Mouse (Mus musculus) midbrain, embryonic 16.5 days (tissue): ENCODE data around the gene Gnb4. TPM values are rescaled to one million over a fixed set of nuclear protein-coding genes. Genes with fewer than 3 reads are reported as not detected.

ENCODE experiments used
- ATAC-seq: fragments of 200-750 bp; cut with Nextera tagmentation; 2 replicates; pipeline ENCODE4 v1.8.0; 2017; ENCODE audit warnings: moderate TSS enrichment
- H3K27ac ChIP-seq: fragments of 300-500 bp; sonication (generic); 2 replicates; pipeline ENCODE4 v1.5.1; 2014; ENCODE audit warnings: mild to moderate bottlenecking, low read length, mixed read lengths
- H3K27me3 ChIP-seq: fragments of 300-500 bp; sonication (generic); 2 replicates; pipeline ENCODE4 v1.6.1; 2014; ENCODE audit warnings: low read depth, low read length, mixed read lengths; ENCODE audit not compliant: control insufficient read depth, insufficient read depth
- H3K36me3 ChIP-seq: fragments of 300-500 bp; sonication (generic); 2 replicates; pipeline ENCODE4 v1.6.1; 2014; ENCODE audit warnings: mild to moderate bottlenecking, low read length, moderate library complexity, mixed read lengths; ENCODE audit not compliant: control insufficient read depth, insufficient read depth
- H3K4me1 ChIP-seq: fragments of 300-500 bp; sonication (generic); 2 replicates; pipeline ENCODE4 v1.6.1; 2014; ENCODE audit warnings: mild to moderate bottlenecking, low read length, mixed read lengths; ENCODE audit not compliant: control insufficient read depth, insufficient read depth
- H3K4me2 ChIP-seq: fragments of 300-500 bp; sonication (generic); 2 replicates; pipeline ENCODE4 v1.6.1; 2014; ENCODE audit warnings: mild to moderate bottlenecking, low read length, mixed read lengths
- H3K4me3 ChIP-seq: fragments of 300-500 bp; sonication (generic); 2 replicates; pipeline ENCODE4 v1.5.1; 2014; ENCODE audit warnings: low read depth, mild to moderate bottlenecking, low read length, moderate library complexity, mixed read lengths
- H3K9ac ChIP-seq: fragments of 300-500 bp; sonication (generic); 2 replicates; pipeline ENCODE4 v1.6.1; 2014; ENCODE audit warnings: low read depth, low read length, mixed read lengths
- H3K9me3 ChIP-seq: fragments of 300-500 bp; sonication (generic); replicated peaks from 2 replicates; pipeline ENCODE4 v1.6.1; 2014; ENCODE audit warnings: mild to moderate bottlenecking, low read length, mixed read lengths; ENCODE audit not compliant: control insufficient read depth, poor library complexity, severe bottlenecking
- WGBS: fragments of 180-500 bp; shearing (Covaris S2); extraction: QIAGEN DNeasy Blood & Tissue Kit; methylation state at CpG from one replicate; pipeline ENCODE4 v1.1.7; 2014; 5-methylcytosine and 5-hydroxymethylcytosine counted together
- polyA plus RNA-seq: library from polyadenylated mRNA; unstranded; fragments of >200 nt; fragmentation: Nextera tagmentation; extraction: Ambion mirVana; gene quantifications from 2 replicates; pipeline ENCODE4 v1.2.1, GENCODE M21; 2015

The Gnb4 gene
- 102 and 105 TPM in 2 replicates for polyA plus RNA-seq

DNA sequence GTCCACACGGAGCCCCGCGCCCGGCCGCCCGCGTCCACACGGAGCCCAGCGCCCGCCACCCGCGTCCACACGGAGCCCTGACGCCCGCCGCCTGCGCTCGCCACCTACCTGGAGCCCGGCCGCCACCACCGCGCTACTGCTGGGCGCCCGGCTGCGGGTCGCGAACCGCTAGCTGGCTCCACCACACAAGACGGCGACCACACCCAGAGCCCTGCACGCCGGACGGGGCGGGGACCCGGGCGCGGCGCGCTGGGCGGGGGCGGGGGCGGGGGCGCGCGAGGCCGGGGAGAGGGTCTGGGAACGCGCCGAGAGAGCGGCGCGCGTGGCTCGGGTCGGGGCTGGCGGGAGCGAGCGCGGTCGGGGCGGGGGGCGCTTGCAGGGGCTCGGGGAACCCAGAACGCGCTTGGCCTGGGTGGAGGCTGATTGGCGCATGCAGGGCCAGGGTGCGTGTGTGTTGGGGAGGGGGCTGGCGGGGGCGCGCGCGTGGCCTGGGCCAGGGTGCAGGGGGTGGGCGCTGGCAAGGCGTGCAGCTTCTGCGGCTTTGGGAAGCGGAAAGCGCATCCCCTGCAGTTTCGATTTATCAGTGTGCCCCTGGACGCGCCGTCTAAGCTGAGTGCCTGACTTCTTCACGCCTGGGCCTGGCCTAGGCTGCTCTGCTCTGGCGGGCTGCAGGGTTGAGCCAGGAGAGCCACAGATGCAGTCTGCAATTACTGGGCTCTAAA lies at the start of gene Gnb4:
Gene Gnb4 (minus strand): TSS at position 255 of the 722 bp plus-strand sequence.
- peak within 1 kb of the TSS; percentile 49 for H3K4me2 ChIP-seq
- H3K27me3 ChIP-seq = no peaks in the 10 kb centered on the region
- H3K9me3 ChIP-seq = no peaks in the 10 kb centered on the region
- no peaks in the 10 kb centered on the region for H3K36me3 ChIP-seq
- peak within 1 kb of the TSS; percentile 78 for H3K27ac ChIP-seq
- whole genome bisulfite sequencing = under 1% methylated on average over 53 of the region's 83 CpGs
- peak within 1 kb of the TSS; percentile 70 for H3K4me3 ChIP-seq
- peaks cover 6% of the 10 kb centered on the region; the same call in 1 of the 2 replicates for H3K4me1 ChIP-seq
- peak; percentile 91 for ATAC-seq
- peak within 1 kb of the TSS; percentile 76 for H3K9ac ChIP-seq

DNA sequence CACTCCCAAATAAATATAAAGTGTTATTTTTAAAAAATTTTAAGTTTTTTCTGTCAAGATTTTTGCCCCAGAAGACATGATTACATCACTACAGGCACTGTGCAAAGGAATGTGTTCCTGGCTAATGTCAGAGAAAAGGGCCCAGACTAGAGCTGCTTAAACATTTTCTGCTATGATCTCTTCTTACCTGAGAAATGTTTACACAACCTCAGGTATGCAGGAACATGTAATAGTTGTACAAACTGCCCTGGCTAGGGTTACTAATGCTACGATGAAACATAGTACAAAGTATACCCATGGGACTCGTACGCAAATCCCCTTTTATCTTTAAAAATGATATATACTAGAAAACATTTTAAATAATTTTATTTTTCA lies 45.2 kb upstream of the Gnb4 start:
- Histone ChIP-seq H3K4me2 (no peak overlapping the region), H3K9me3 (no peaks in the 10 kb centered on the region), H3K27me3 (no peaks in the 10 kb centered on the region), H3K4me3 (no peak overlapping the region), H3K9ac (no peak overlapping the region), H3K36me3 (no peaks in the 10 kb centered on the region), H3K27ac (no peak overlapping the region), H3K4me1 (no peaks in the 10 kb centered on the region)
- WGBS = 97% methylated on average over 3 of the region's 3 CpGs
- ATAC-seq = no peak

GRCm38 (mm10) chr3:32660831-32661555 lies 44.6 kb upstream of the Gnb4 start:
- H3K27ac ChIP-seq = no peak overlapping the region
- H3K4me3 ChIP-seq = no peak overlapping the region
- H3K9ac ChIP-seq = no peak overlapping the region
- ATAC-seq = no peak
- 75% methylated on average over 8 of the region's 8 CpGs for WGBS
- no peak overlapping the region for H3K4me2 ChIP-seq
- H3K27me3 ChIP-seq = no peaks in the 10 kb centered on the region
- H3K36me3 ChIP-seq = no peaks in the 10 kb centered on the region
- no peaks in the 10 kb centered on the region for H3K9me3 ChIP-seq
- H3K4me1 ChIP-seq = no peaks in the 10 kb centered on the region

GRCm38 (mm10) chr3:32660276-32660675 lies 43.9 kb upstream of the Gnb4 start:
- 0 out of 2 replicates have a peak, but pooled peaks have one; percentile 3 for ATAC-seq
- H3K27ac ChIP-seq = no peak overlapping the region
- WGBS = 54% methylated on average over 8 of the region's 8 CpGs

DNA sequence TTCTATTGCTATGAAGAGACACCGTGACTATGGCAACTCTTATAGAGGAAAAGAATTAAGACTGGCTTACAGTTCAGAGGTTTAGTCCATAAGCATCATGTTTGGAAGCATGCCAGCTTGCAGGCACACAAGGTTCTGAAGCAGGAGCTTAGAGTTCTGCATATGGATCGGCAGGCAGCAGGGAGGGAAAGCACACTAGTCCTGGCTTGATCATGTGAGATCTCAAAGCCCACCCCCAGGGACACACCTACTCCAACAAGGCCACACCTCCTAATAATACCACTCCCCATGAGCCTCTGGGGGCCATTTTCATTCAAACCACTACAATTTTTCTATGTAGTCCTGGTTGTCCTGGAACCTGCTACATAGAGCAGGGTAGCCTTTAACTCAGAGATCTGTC lies 43.1 kb upstream of the Gnb4 start:
- Histone ChIP-seq H3K4me2 (no peak overlapping the region), H3K27ac (no peak overlapping the region), H3K9ac (no peak overlapping the region), H3K9me3 (no peaks in the 10 kb centered on the region), H3K36me3 (no peaks in the 10 kb centered on the region), H3K4me3 (no peak overlapping the region), H3K4me1 (no peaks in the 10 kb centered on the region), H3K27me3 (no peaks in the 10 kb centered on the region)
- no peak for ATAC-seq
- WGBS = 78% methylated on average over 2 of the region's 2 CpGs

More at GRCm38 (mm10) chr3:32660276-32660675, 43.9 kb upstream of the Gnb4 start:
- Histone ChIP-seq H3K4me3 (no peak overlapping the region), H3K9ac (no peak overlapping the region), H3K27me3 (no peaks in the 10 kb centered on the region), H3K4me1 (no peaks in the 10 kb centered on the region), H3K36me3 (no peaks in the 10 kb centered on the region), H3K4me2 (no peak overlapping the region), H3K9me3 (no peaks in the 10 kb centered on the region)

- 89% methylated on average over 16 of the region's 16 CpGs for WGBS
- no peaks in the 10 kb centered on the region for H3K27me3 ChIP-seq
- no peak overlapping the region for H3K4me3 ChIP-seq
- H3K9me3 ChIP-seq = no peaks in the 10 kb centered on the region
- ATAC-seq = no peak
- H3K36me3 ChIP-seq = no peaks in the 10 kb centered on the region
- no peaks in the 10 kb centered on the region for H3K4me1 ChIP-seq
- H3K9ac ChIP-seq = no peak overlapping the region
- H3K27ac ChIP-seq = no peak overlapping the region
- no peak overlapping the region for H3K4me2 ChIP-seq
Observed at GRCm38 (mm10) chr3:32658821-32659220, 42.4 kb upstream of the Gnb4 start.

- H3K4me1 ChIP-seq = no peaks in the 10 kb centered on the region
- WGBS = 76% methylated on average over 7 of the region's 7 CpGs
- no peaks in the 10 kb centered on the region for H3K9me3 ChIP-seq
- H3K36me3 ChIP-seq = no peaks in the 10 kb centered on the region
- no peaks in the 10 kb centered on the region for H3K27me3 ChIP-seq
- H3K4me3 ChIP-seq = no peak overlapping the region
- no peak overlapping the region for H3K4me2 ChIP-seq
- no peak overlapping the region for H3K9ac ChIP-seq
- H3K27ac ChIP-seq = no peak overlapping the region
- no peak for ATAC-seq
Observed at GRCm38 (mm10) chr3:32658401-32658800, 42.0 kb upstream of the Gnb4 start.

- no peak for ATAC-seq
- Histone ChIP-seq H3K4me2 (no peak overlapping the region), H3K27ac (no peak overlapping the region), H3K9ac (no peak overlapping the region), H3K9me3 (no peaks in the 10 kb centered on the region), H3K4me3 (no peak overlapping the region), H3K4me1 (no peaks in the 10 kb centered on the region), H3K27me3 (no peaks in the 10 kb centered on the region), H3K36me3 (no peaks in the 10 kb centered on the region)
- 78% methylated on average over 10 of the region's 10 CpGs for WGBS
Observed at GRCm38 (mm10) chr3:32656398-32656994, 40.1 kb upstream of the Gnb4 start.

DNA sequence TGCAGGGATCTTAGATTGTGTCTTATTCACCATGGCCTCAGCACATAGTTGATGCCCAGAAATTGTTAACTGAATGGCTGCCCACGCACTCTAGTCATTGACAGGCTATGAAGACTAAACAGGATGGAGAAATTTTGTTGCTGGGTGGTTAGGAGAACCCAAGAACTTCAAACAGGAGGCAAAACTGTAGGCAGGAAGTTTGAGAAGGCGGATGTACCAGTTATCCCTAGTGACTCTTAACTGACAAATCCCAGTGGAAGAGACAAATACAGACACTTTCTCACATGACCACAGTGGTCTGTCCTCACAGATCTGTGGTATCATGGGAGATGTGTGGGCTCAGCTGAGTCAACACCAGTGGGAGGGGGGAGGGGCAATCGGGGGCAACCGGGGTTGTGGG lies 39.6 kb upstream of the Gnb4 start:
- 95% methylated on average over 4 of the region's 4 CpGs for WGBS
- Histone ChIP-seq H3K36me3 (no peaks in the 10 kb centered on the region), H3K9me3 (no peaks in the 10 kb centered on the region), H3K4me3 (no peak overlapping the region), H3K27me3 (no peaks in the 10 kb centered on the region), H3K9ac (no peak overlapping the region), H3K4me1 (no peaks in the 10 kb centered on the region), H3K4me2 (no peak overlapping the region), H3K27ac (no peak overlapping the region)
- no peak for ATAC-seq
